Mouse (Mus musculus): ENCODE measurements around the gene Dusp16.
A peak's percentile ranks its signal among the peaks of the same experiment; 100 is the strongest.
"Not testable (repeated sequence)": the region's sequence is repeated elsewhere in the genome, so short reads cannot be mapped to it uniquely, and the experiment has no call there.

The Dusp16 gene

DNA sequence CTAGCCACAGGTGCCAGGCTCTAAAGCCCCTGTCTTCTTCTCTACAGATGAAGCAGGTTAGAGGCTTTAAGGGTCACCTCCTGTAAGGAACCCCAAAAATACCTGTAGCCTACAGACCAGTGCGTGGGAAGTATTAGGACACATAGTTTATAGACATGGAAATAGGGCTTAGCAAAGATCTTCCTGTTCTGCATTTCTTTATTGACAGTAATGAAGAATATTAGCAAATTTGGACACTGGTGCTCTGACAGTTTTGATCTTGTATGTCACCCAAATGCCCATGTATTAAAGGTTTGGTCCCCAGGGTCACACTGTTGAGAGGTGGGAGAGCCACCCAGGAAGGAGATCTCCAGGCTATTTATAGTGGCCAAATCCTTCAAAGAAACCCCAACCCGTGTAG, 95.9 kb downstream of the Dusp16 start:
- no peak for DNase-seq (ENCODE audit: low spot score)

DNA sequence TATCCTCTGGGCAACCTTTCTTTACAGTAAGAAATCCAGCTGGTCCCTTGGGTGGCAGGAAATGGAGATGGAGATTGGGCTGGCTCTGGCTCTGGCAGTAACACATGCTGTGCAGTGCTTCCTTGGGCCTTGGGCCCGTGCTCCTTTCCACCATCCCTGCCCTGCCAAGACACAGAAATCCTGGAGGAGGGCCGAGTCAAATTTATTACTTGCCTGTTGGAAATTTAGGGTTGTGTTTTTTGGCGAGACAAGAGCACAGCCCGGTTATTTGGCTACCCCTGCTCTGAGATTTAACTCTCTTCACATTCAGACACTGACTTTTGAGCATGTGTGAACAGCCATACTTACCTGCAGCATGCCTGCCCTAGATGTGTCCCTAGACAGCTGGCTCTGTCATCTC, 96.3 kb downstream of the Dusp16 start:
- peak; percentile 30 for DNase-seq (ENCODE audit: low spot score)

DNA sequence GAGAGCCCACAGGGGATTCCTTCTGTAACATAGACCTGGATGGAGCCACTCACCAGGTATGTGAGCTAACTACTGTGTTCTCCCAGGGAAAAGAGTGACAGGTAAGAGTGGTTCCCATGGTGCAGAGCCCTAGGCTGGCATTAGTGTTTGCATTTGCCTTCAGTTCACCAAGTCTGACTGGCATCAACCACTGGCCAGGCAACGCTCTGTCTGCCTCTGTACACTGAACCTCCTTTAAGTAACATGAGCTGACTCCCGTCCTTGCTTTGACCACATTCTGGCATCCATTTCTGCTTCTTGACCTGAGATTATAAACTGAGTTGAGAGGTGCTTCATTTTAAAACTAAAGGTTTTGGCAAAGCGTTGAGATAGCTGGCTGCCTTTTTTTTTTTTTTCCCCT, 96.8 kb downstream of the Dusp16 start:
- peak; percentile 25 for DNase-seq (ENCODE audit: low spot score)

GRCm38 (mm10) chr6:134694988-134695387, 97.4 kb downstream of the Dusp16 start:
- no peak for DNase-seq (ENCODE audit: low spot score)

DNA sequence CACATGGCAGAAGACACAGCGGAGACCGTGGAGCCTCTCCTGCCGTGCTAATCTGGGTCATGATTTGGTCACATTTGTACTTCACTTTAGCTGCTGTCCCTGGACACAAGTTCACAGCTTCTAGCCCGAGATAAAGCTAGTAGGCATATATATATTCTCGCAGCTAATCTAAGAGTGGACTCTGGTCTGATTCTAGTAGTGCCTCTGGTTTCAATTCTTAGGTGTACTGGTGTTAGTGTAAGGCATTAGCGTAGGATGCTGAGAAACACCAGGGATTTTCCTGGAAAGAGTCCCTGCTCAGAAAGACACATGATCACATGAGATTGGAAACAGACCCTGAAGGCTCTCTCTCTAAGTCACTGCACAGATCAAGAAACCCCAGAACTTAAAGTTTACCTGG, 97.9 kb downstream of the Dusp16 start:
- no peak for DNase-seq (ENCODE audit: low spot score)

GRCm38 (mm10) chr6:134685515-134685914, 106.9 kb downstream of the Dusp16 start:
- no peak for DNase-seq (ENCODE audit: low spot score)

- no peak for DNase-seq (ENCODE audit: low spot score)
These were observed 107.4 kb downstream of the Dusp16 start for GRCm38 (mm10) chr6:134685040-134685439.

DNA sequence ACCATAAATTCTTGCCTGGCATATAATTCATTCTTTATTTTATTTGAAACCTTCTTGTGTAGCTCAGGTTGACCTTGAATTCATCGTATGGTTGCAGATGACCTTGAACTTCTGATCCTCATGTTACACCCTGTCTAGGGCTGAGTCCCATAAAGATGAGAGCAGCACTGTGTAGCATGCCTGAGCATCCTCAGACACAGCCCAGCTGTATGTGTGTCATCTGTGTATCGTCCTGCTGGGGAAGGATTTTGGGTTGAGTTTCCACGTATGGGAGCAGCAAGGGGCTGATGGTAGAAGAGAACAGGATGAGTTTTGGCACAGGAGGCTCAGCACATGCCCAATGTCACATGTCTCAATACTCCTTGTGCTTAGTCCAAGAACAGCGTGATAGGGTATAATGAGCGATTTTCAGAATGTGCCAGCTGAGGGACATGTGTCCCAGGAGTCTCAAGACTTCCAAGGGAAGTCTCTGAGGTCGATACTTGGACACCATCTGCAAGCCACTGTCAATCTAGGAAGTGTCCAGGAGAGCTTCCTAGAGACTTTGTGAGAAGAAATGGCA, 108.0 kb downstream of the Dusp16 start:
- DNase-seq (ENCODE audit: low spot score): no peak

DNA sequence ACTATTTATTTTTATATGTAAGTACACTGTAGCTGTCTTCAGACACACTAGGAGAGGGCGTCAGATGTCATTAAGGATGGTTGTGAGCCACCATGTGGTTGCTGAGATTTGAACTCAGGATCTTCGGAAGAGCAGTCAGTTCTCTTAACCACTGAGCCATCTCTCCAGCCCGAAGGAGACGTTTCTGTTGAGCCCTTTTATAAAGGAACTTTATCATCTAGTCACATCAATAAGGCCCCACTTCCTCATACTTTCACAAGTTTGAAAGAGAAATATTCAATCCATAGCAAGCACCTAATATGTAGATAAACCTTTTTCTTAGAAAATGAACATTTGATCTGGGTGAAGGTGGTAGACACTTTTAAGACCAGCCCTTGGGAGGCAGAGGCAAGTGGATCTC, 113.1 kb downstream of the Dusp16 start:
- not testable (repeated sequence) for DNase-seq (ENCODE audit: low spot score)

GRCm38 (mm10) chr6:134678037-134678436, 114.4 kb downstream of the Dusp16 start:
- DNase-seq (ENCODE audit: low spot score): no peak

- no peak for DNase-seq (ENCODE audit: low spot score)
These were observed 114.9 kb downstream of the Dusp16 start for GRCm38 (mm10) chr6:134677504-134677903.

GRCm38 (mm10) chr6:134673712-134674111, 118.7 kb downstream of the Dusp16 start:
- DNase-seq (ENCODE audit: low spot score): peak; percentile 16

GRCm38 (mm10) chr6:134670881-134671411, 121.5 kb downstream of the Dusp16 start:
- peak; percentile 31 for DNase-seq (ENCODE audit: low spot score)

DNA sequence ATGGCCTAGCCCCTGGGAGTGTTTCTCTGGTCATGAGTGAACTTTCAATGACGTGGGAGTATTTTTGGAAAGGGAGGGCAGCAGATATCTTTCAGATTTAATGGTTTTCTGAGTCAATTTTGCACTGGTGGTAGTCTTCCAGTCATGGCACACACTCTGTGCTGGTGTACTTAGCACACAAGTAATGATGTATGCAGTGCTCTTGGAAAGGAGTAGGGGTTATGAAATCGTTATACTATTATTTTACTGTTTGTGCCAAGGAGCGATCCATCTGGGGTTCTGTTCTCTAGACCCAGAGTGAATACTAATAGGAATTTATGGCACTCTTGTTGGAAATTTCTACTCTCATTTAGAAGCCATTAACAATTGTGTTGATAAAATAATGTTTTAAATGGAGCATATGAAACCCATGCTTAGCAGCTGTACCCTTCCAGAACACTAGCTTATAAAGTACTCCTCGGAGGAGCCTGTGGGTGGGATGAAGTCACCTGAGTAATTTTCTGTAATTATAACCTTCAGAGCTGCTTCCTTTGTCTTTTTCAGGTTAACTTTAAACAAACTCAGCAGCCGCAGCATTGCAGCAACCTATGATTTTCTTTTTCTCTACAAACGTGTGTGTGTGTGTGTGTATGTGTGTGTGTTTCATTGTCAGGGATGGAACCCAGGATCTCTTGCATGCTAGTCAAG, 123.1 kb downstream of the Dusp16 start:
- DNase-seq (ENCODE audit: low spot score): no peak

DNA sequence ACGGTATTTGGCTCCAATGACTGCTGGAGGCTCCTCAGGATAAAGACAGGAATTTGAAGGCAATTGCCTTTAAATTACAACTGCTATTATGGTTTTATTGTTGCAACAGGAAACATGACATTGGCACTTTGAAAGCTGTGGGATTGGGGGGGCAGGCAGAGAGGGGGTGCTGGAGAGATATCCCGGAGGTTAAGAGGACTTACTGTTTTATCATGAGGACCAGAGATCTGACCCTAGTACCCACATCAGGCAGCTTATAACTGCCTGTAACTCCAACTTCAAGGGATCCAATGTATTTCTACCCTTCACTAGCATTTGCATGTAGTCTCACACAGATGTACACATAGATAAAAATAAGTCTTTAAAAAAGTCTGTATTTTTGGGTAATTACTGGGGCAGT, 123.9 kb downstream of the Dusp16 start:
- DNase-seq (ENCODE audit: low spot score): no peak

DNA sequence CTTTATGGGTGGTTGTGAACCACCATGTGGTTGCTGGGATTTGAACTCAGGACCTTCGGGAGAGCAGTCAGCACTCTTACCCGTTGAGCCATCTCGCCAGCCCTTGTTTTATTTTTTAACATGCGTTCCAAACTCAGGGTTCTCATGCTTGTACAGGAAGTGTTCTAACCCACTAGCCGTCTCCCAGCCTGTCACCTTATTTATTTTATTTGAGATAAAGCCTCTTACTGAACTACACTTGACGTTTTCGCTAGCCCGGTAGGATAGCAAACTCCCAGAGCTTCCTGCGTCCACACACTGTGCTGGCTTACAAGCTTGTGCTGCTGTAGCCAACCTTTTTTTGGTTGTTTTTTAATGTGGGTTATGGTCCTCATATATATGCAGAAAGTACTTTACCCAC, 126.6 kb downstream of the Dusp16 start:
- DNase-seq (ENCODE audit: low spot score): peak; percentile 14
